In genomic region chr13:112721946-112722729, GRCm38 (mm10) we compare ENCODE assay signal across 9 mouse cellular contexts.
DNase-seq lines count a peak whose midpoint lies in the region; ATAC-seq lines count a peak whose summit lies in the region.
"Had no signal": no experiment of that assay in that cellular context is flagged by ENCODE, and none has a peak within 500 bp of the region (broad histone marks: within the 10 kb centered on the region; RNA-seq: fewer than 3 reads in every experiment).

No protein-coding gene starts in this region.

- no peak overlapping the region for H3K4me3 ChIP-seq in heart, embryonic 15.5 days
- H3K4me3 ChIP-seq in midbrain, embryonic 13.5 days (replicated peaks) = no peak overlapping the region

- H3K36me3 ChIP-seq in heart, embryonic 15.5 days = no peaks in the 10 kb centered on the region
- peaks cover 12% of the 10 kb centered on the region for H3K36me3 ChIP-seq in midbrain, embryonic 13.5 days

- H3K27ac ChIP-seq in heart, embryonic 15.5 days = peak overlapping the region; percentile 65
- H3K27ac ChIP-seq in midbrain, embryonic 13.5 days = peak overlapping the region; percentile 22; the same call in 1 of the 2 replicates
- H3K27ac ChIP-seq: macrophage had no signal

- H3K9ac ChIP-seq in heart, embryonic 15.5 days = no peak overlapping the region
- H3K9ac ChIP-seq in midbrain, embryonic 13.5 days (replicated peaks) = 0 out of 2 replicates have a peak overlapping the region, but pooled peaks have one; percentile 8

- H3K4me1 ChIP-seq in heart, embryonic 15.5 days (replicated peaks) = no peaks in the 10 kb centered on the region
- peaks cover 9% of the 10 kb centered on the region for H3K4me1 ChIP-seq in midbrain, embryonic 13.5 days (replicated peaks)

- no peak for ATAC-seq in heart, embryonic 15.5 days (replicated peaks; ENCODE audit: insufficient number of reproducible peaks, insufficient read depth, low FRiP score, low read depth)
- no peak for ATAC-seq in midbrain, embryonic 13.5 days

- H3K9me3 ChIP-seq in heart, embryonic 15.5 days (replicated peaks) = no peaks in the 10 kb centered on the region
- no peaks in the 10 kb centered on the region for H3K9me3 ChIP-seq in midbrain, embryonic 13.5 days

- 65% methylated on average over 9 of the region's 9 CpGs for WGBS in heart, embryonic 15.5 days
- 8% methylated on average over 9 of the region's 9 CpGs for WGBS in midbrain, embryonic 13.5 days

- peak; percentile 20 for DNase-seq in adrenal gland, postnatal 14 days
- no peak for DNase-seq in adrenal gland, adult 8-10 months
- DNase-seq in Muller cell, postnatal 12 days (ENCODE audit: inconsistent ontology term) = peak; percentile 86
- DNase-seq in layer of hippocampus, adult 8-10 months (ENCODE audit: low spot score in 2 of 2) = peak; percentile 51 to 58
- no peak for DNase-seq in thymus, postnatal 14 days
- no peak for DNase-seq in ovary, postnatal 10 days (ENCODE audit: low spot score)

- H3K27me3 ChIP-seq in heart, embryonic 15.5 days = no peaks in the 10 kb centered on the region
- no peaks in the 10 kb centered on the region for H3K27me3 ChIP-seq in midbrain, embryonic 13.5 days

- H3K4me2 ChIP-seq in heart, embryonic 15.5 days = no peak overlapping the region
- no peak overlapping the region for H3K4me2 ChIP-seq in midbrain, embryonic 13.5 days (replicated peaks)

Comparison
In these comparisons a context has a peak if more than half of its experiments do, and no peak if none do; other contexts are left out.
1. DNase-seq: peak in adrenal gland, postnatal 14 days (single experiment), Muller cell, postnatal 12 days (single experiment) and layer of hippocampus, adult 8-10 months (2 of 2); none in adrenal gland, adult 8-10 months (single experiment), thymus, postnatal 14 days (single experiment) and ovary, postnatal 10 days (single experiment).